Mouse (Mus musculus): ENCODE data around the gene Nek8. TPM values are rescaled to one million over a fixed set of nuclear protein-coding genes. Genes with fewer than 3 reads are reported as not detected.
A peak's percentile ranks its signal among the peaks of the same experiment; 100 is the strongest.

Nek8 gene
- polyA plus RNA-seq, 1 experiment from 2014 or later = 16.5 TPM

- Histone ChIP-seq H3K27me3 (ENCODE audit: insufficient read depth, poor library complexity, severe bottlenecking) (no peaks in the 10 kb centered on the region), H3K27ac (peak overlapping the region; percentile 98; the same call in 1 of the 2 replicates), H3K4me1 (peaks cover 61% of the 10 kb centered on the region), H3K9me3 (no peaks in the 10 kb centered on the region), H3K36me3 (peaks cover 62% of the 10 kb centered on the region), H3K4me3 (peak overlapping the region; percentile 100)
- 66% methylated on average over 4 of the region's 4 CpGs for WGBS
- no peak for DNase-seq (ENCODE audit: low spot score)
Observed at GRCm38 (mm10) chr11:78161968-78162367, 14.5 kb downstream of the Nek8 start.

- no peak overlapping the region for H3K27ac ChIP-seq
- WGBS = 90% methylated on average over 14 of the region's 14 CpGs
- H3K4me1 ChIP-seq = peaks cover 54% of the 10 kb centered on the region
- no peak for DNase-seq (ENCODE audit: low spot score)
- no peaks in the 10 kb centered on the region for H3K9me3 ChIP-seq
- H3K4me3 ChIP-seq = no peak overlapping the region
- peaks cover 70% of the 10 kb centered on the region for H3K36me3 ChIP-seq
- no peaks in the 10 kb centered on the region for H3K27me3 ChIP-seq (ENCODE audit: insufficient read depth, poor library complexity, severe bottlenecking)
Observed at GRCm38 (mm10) chr11:78161169-78161568, 15.3 kb downstream of the Nek8 start.

GRCm38 (mm10) chr11:78160675-78161074 lies 15.8 kb downstream of the Nek8 start:
- Histone ChIP-seq H3K4me1 (peaks cover 49% of the 10 kb centered on the region), H3K27ac (no peak overlapping the region), H3K36me3 (peaks cover 75% of the 10 kb centered on the region), H3K27me3 (ENCODE audit: insufficient read depth, poor library complexity, severe bottlenecking) (no peaks in the 10 kb centered on the region), H3K9me3 (no peaks in the 10 kb centered on the region), H3K4me3 (no peak overlapping the region)
- 82% methylated on average over 3 of the region's 3 CpGs for WGBS
- no peak for DNase-seq (ENCODE audit: low spot score)

GRCm38 (mm10) chr11:78160171-78160570 lies 16.3 kb downstream of the Nek8 start:
- H3K4me3 ChIP-seq = no peak overlapping the region
- DNase-seq (ENCODE audit: low spot score) = no peak

GRCm38 (mm10) chr11:78159557-78159956 lies 16.9 kb downstream of the Nek8 start:
- Histone ChIP-seq H3K27ac (no peak overlapping the region), H3K36me3 (peaks cover 86% of the 10 kb centered on the region), H3K27me3 (ENCODE audit: insufficient read depth, poor library complexity, severe bottlenecking) (no peaks in the 10 kb centered on the region), H3K4me3 (0 out of 2 replicates have a peak overlapping the region, but pooled peaks have one; percentile 0), H3K9me3 (no peaks in the 10 kb centered on the region), H3K4me1 (peaks cover 43% of the 10 kb centered on the region)
- 80% methylated on average over 7 of the region's 7 CpGs for WGBS
- DNase-seq (ENCODE audit: low spot score) = no peak

More at GRCm38 (mm10) chr11:78160171-78160570, 16.3 kb downstream of the Nek8 start:
- H3K9me3 ChIP-seq = no peaks in the 10 kb centered on the region
- H3K27ac ChIP-seq = no peak overlapping the region
- H3K4me1 ChIP-seq = peaks cover 45% of the 10 kb centered on the region
- H3K27me3 ChIP-seq (ENCODE audit: insufficient read depth, poor library complexity, severe bottlenecking) = no peaks in the 10 kb centered on the region
- 92% methylated on average over 18 of the region's 18 CpGs for WGBS
- H3K36me3 ChIP-seq = peaks cover 80% of the 10 kb centered on the region

GRCm38 (mm10) chr11:78159096-78159495 lies 17.4 kb downstream of the Nek8 start:
- peaks cover 40% of the 10 kb centered on the region for H3K4me1 ChIP-seq
- H3K27ac ChIP-seq = no peak overlapping the region
- peak; percentile 90 for DNase-seq (ENCODE audit: low spot score)
- peaks cover 90% of the 10 kb centered on the region for H3K36me3 ChIP-seq
- no peak overlapping the region for H3K4me3 ChIP-seq
- H3K9me3 ChIP-seq = no peaks in the 10 kb centered on the region
- 28% methylated on average over 2 of the region's 2 CpGs for WGBS
- H3K27me3 ChIP-seq (ENCODE audit: insufficient read depth, poor library complexity, severe bottlenecking) = no peaks in the 10 kb centered on the region

GRCm38 (mm10) chr11:78156156-78156699 lies 20.2 kb downstream of the Nek8 start:
- WGBS = 80% methylated on average over 6 of the region's 6 CpGs
- Histone ChIP-seq H3K36me3 (peaks cover 95% of the 10 kb centered on the region), H3K27ac (no peak overlapping the region), H3K27me3 (ENCODE audit: insufficient read depth, poor library complexity, severe bottlenecking) (no peaks in the 10 kb centered on the region), H3K9me3 (no peaks in the 10 kb centered on the region), H3K4me1 (peaks cover 17% of the 10 kb centered on the region), H3K4me3 (no peak overlapping the region)
- no peak for DNase-seq (ENCODE audit: low spot score)

- peaks cover 95% of the 10 kb centered on the region for H3K36me3 ChIP-seq
- 85% methylated on average over 5 of the region's 5 CpGs for WGBS
Observed at GRCm38 (mm10) chr11:78155674-78156073, 20.8 kb downstream of the Nek8 start.

GRCm38 (mm10) chr11:78153778-78154177 lies 22.7 kb downstream of the Nek8 start:
- Histone ChIP-seq H3K27me3 (ENCODE audit: insufficient read depth, poor library complexity, severe bottlenecking) (no peaks in the 10 kb centered on the region), H3K9me3 (no peaks in the 10 kb centered on the region), H3K4me1 (0 out of 2 replicates have a peak, but pooled peaks cover 6% of the 10 kb centered on the region), H3K36me3 (peaks cover 94% of the 10 kb centered on the region), H3K27ac (no peak overlapping the region), H3K4me3 (no peak overlapping the region)
- no peak for DNase-seq (ENCODE audit: low spot score)
- 89% methylated on average over 13 of the region's 13 CpGs for WGBS

More at GRCm38 (mm10) chr11:78155674-78156073, 20.8 kb downstream of the Nek8 start:
- H3K4me1 ChIP-seq = peaks cover 17% of the 10 kb centered on the region
- no peaks in the 10 kb centered on the region for H3K9me3 ChIP-seq
- H3K27me3 ChIP-seq (ENCODE audit: insufficient read depth, poor library complexity, severe bottlenecking) = no peaks in the 10 kb centered on the region
- H3K27ac ChIP-seq = no peak overlapping the region
- no peak overlapping the region for H3K4me3 ChIP-seq
- no peak for DNase-seq (ENCODE audit: low spot score)

GRCm38 (mm10) chr11:78152299-78153231 lies 23.9 kb downstream of the Nek8 start:
- no peaks in the 10 kb centered on the region for H3K27me3 ChIP-seq (ENCODE audit: insufficient read depth, poor library complexity, severe bottlenecking)
- no peak overlapping the region for H3K4me3 ChIP-seq
- H3K36me3 ChIP-seq = peaks cover 93% of the 10 kb centered on the region
- H3K9me3 ChIP-seq = no peaks in the 10 kb centered on the region
- no peak overlapping the region for H3K27ac ChIP-seq
- 79% methylated on average over 9 of the region's 9 CpGs for WGBS
- H3K4me1 ChIP-seq = 0 out of 2 replicates have a peak, but pooled peaks cover 4% of the 10 kb centered on the region
- no peak for DNase-seq (ENCODE audit: low spot score)

- peaks cover 92% of the 10 kb centered on the region for H3K36me3 ChIP-seq
- no peaks in the 10 kb centered on the region for H3K9me3 ChIP-seq
- H3K4me1 ChIP-seq = 0 out of 2 replicates have a peak, but pooled peaks cover 3% of the 10 kb centered on the region
- H3K4me3 ChIP-seq = no peak overlapping the region
- no peak overlapping the region for H3K27ac ChIP-seq
- H3K27me3 ChIP-seq (ENCODE audit: insufficient read depth, poor library complexity, severe bottlenecking) = no peaks in the 10 kb centered on the region
- DNase-seq (ENCODE audit: low spot score) = no peak
- WGBS = 45% methylated on average over 1 of the region's 1 CpGs
Observed at GRCm38 (mm10) chr11:78151161-78151560, 25.3 kb downstream of the Nek8 start.

- no peak for DNase-seq (ENCODE audit: low spot score)
- Histone ChIP-seq H3K9me3 (no peaks in the 10 kb centered on the region), H3K36me3 (peaks cover 83% of the 10 kb centered on the region), H3K4me3 (no peak overlapping the region), H3K27ac (no peak overlapping the region), H3K4me1 (peaks cover under 1% of the 10 kb centered on the region; the same call in 1 of the 2 replicates), H3K27me3 (ENCODE audit: insufficient read depth, poor library complexity, severe bottlenecking) (no peaks in the 10 kb centered on the region)
- 89% methylated on average over 6 of the region's 6 CpGs for WGBS
Observed at GRCm38 (mm10) chr11:78146707-78147543, 29.6 kb downstream of the Nek8 start.

Measured in heart, embryonic 10.5 days (tissue).